Mouse (Mus musculus) CD4-positive, CD25-positive, alpha-beta regulatory T cell, adult 4 months (primary cell): ENCODE results near the gene Exoc6. TPM values are rescaled to one million over a fixed set of nuclear protein-coding genes. Genes with fewer than 3 reads are reported as not detected.

Experiments
- ATAC-seq: one replicate; pipeline ENCODE4 v1.8.0; 2017
- polyA plus RNA-seq, 2 experiments: library from polyadenylated mRNA; unstranded; fragments of 100-300 nt; shearing (Covaris generic); gene quantifications; one replicate each; pipeline ENCODE4 v1.2.1; 2017

Gene Exoc6
- polyA plus RNA-seq, 2 experiments from 2014 or later, result 33.3 to 41.4 TPM

DNA sequence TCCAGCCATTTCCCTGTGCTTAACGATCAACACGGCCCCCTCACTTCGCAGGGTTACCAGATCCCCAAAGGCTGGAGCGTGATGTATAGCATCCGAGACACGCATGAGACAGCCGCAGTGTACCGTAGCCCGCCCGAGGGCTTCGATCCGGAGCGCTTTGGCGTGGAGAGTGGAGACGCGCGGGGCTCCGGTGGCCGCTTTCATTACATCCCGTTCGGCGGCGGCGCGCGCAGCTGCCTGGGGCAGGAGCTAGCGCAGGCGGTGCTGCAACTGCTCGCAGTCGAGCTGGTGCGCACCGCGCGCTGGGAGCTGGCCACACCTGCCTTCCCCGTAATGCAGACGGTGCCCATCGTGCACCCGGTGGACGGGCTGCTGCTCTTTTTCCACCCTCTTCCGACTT lies 142.7 kb downstream of the Exoc6 start:
- no peak for ATAC-seq

- no peak for ATAC-seq
Observed at GRCm38 (mm10) chr19:37695146-37695545, 144.9 kb downstream of the Exoc6 start.

- ATAC-seq, result no peak
Observed at GRCm38 (mm10) chr19:37695762-37696602, 145.8 kb downstream of the Exoc6 start.

DNA sequence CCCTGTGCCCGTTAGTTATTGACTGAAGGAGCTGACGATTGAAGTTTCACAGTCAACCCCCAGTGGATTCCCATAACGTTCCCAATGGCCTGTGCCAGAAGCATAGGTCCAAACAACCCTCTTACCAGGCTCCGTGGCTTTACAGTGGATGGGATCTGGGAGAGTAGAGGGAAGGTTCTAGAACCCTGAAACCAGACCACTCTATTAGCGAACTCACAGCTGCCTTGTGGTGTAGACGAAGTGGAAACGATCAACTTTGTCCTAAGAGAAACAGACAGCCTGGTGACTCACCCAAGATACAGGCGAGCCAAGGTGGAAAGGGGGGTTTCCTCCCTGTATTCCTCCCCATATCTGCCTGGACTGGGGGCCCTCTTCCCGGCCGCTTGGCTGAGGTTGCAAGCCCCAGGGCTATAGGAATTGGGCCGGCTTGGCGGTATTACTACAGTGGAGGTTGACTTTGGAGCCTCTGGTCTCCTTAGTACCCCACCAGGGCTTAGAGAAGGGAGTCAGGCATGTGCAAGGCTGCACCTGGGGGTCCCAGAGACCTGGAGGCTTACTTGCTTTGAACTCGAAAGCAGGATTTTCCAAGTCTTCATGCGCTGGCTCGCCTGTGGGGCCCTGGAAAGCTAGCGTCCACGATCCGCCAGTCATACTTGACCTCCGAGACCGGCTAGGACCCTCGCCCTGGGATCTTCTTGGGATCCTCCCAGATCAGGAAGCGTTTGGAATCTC lies 146.6 kb downstream of the Exoc6 start:
- no peak for ATAC-seq

DNA sequence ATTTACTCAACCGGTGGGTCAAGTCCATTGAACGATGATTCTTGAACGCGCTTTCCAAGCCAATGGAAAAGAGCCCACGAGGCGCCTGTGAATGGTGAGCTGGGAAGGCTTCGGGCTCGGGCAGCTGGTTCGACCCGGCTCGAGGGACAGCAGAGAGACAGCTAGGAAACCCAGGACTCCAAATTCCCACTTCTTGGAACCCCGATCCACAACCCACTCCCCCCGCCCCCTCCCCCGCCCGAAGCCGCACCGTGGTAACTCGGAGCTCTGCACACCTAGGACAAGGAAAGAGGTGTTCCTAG lies 147.1 kb downstream of the Exoc6 start:
- ATAC-seq, result no peak

- no peak for ATAC-seq
Observed at GRCm38 (mm10) chr19:37697651-37698272, 147.5 kb downstream of the Exoc6 start, which contains the start of gene Cyp26a1. Cyp26a1 (plus strand) TSS chr19:37697798.

DNA sequence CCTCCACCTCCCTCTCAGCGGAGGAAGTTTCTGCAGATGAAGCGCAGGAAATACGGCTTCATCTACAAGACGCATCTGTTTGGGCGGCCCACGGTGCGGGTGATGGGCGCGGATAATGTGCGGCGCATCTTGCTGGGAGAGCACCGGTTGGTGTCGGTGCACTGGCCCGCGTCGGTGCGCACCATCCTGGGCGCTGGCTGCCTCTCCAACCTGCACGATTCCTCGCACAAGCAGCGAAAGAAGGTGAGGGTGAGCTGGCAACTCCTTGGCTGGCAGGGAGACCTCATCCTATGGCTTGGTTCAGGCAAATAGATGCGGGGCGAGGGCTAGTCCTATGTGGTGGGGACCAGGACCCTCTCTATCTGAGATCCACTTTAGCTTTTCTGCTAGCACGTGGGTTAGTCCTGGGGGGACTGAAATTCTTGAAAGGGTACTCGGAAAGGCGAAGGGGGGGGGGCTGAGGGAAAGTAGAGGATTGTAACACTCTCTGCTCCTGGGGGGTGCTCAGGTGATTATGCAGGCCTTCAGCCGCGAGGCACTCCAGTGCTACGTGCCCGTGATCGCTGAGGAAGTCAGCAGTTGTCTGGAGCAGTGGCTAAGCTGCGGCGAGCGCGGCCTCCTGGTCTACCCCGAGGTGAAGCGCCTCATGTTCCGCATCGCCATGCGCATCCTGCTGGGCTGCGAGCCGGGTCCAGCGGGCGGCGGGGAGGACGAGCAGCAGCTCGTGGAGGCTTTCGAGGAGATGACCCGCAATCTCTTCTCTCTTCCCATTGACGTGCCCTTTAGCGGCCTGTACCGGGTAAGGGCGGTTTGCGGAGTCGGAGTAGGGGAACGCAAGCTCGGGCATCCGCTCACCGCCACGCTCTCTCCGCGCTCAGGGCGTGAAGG lies 148.3 kb downstream of the Exoc6 start:
- no peak for ATAC-seq

DNA sequence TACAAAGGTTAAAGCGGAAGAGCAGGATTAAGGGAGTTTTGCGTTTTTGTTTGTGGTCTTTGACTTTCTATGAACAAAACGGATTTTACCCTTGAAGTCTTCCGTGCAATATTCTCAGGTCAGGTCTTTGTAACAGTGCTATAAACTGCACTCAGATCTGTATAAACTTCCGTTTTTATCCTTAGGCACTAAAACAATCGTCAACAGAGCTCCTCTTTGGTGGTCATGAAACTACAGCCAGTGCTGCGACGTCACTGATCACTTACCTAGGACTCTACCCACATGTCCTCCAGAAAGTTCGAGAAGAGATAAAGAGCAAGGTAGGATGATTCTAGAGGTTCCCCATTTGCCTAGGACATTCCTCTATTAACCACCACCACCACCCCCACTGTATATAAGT lies 149.5 kb downstream of the Exoc6 start:
- ATAC-seq, result no peak

GRCm38 (mm10) chr19:37702377-37703076 lies 152.3 kb downstream of the Exoc6 start:
- ATAC-seq, result no peak

GRCm38 (mm10) chr19:37703902-37704509 lies 153.8 kb downstream of the Exoc6 start:
- ATAC-seq, result no peak

DNA sequence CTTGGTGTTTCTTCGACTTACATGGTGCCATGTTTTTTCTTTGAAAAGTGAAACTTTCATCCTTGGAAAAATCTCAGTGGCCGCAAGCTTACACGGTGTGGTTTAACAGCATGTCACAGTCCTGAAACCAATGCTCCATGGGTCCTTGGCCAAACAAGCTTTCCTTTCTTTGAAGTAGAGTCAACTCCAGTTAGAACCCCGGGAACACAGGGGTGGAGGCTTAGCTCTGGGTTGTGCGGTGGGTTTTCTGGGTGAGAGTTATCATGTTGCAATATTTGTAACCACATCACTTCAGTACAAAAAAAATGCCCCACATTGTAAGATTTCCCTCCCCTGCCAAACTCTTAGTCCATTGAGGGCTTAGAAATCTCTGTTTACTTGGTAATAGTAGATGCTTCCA lies 155.5 kb downstream of the Exoc6 start:
- no peak for ATAC-seq

DNA sequence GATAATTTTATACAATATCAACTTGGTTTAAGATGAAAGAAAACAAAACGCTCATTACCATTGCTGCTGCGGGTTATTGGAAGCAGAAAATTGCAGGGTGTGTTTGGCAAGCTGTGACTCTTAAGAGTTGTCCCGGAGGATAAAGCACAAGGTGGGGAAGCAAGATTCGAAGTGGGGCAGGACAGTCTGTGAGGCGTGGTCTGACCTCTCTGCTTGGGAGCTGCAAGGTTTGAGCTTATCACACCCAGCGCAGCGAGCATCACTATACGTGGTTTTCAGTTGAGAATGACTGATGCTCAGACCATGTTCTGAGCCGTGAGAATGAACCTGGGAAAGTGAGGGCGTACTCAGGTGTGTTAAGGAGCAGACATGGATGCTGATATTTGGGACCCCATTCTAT lies 164.5 kb downstream of the Exoc6 start:
- no peak for ATAC-seq

GRCm38 (mm10) chr19:37715980-37716379 lies 165.8 kb downstream of the Exoc6 start:
- ATAC-seq, result no peak

DNA sequence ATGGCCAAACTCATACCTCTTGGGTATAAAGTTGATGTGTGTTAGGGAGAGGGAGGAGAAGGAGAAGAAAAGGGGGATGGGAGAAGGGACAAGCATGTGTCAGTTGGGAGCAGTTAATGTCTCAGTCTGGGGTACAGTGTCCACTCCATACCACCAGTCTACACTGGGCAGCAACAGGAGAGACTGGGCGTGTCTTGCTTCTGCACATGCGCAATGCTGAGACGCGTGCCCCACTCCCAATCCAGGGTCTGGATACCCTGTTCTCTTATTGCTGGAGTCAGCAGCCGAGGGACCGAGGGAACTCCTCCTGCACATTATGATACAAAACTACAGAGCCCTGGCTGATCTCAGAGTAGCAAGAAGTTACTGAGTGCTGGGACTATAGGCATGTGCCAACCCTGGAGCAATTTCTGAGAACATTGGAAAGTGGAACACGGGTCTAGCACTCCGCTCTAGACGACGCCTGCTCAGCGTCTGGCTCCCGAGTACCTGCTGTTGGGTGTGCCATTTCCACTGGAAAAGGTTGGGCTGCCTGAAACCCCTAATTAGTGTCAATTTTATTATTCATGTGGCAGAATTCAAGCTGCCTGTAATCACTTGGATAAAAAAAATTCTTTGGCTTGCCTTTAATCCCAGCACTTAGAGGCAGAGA lies 166.4 kb downstream of the Exoc6 start:
- no peak for ATAC-seq

- no peak for ATAC-seq
Observed at GRCm38 (mm10) chr19:37719166-37719565, 168.9 kb downstream of the Exoc6 start.

DNA sequence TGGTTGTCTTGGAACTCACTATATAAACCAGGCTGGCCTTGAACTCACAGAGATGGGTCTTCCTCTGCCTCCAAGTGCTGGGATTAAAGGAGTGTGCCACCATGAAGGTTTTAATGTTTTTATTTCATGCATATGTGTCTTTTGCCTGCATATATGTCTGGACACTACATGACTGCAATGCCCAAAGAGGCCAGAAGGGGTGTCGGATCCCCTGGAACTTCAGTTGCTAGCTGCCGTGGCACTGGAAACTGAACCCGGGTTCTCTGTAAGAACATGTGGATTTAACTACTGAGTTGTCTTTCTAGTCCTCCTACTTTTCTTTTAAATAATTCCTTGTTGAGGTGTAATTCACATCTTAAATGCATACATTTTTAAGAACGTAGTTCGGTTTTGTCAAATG lies 174.4 kb downstream of the Exoc6 start:
- no peak for ATAC-seq

- no peak for ATAC-seq
Observed at GRCm38 (mm10) chr19:37726585-37726984, 176.4 kb downstream of the Exoc6 start.

- no peak for ATAC-seq
Observed at GRCm38 (mm10) chr19:37727366-37727765, 177.1 kb downstream of the Exoc6 start.
